Mouse (Mus musculus) layer of hippocampus, adult 2 months (tissue): ENCODE results near the gene Bmp7. TPM values are rescaled to one million over a fixed set of nuclear protein-coding genes. Genes with fewer than 3 reads are reported as not detected.

ENCODE experiments used
- DNase-seq, 2 experiments: peaks; one replicate each; pipeline ENCODE4 v3.0.0; 2022; ENCODE audit warnings: low spot score in 2 of 2
- H3K27ac ChIP-seq: fragments of 200-600 bp; 2 replicates; pipeline ENCODE4 v1.8.1; 2022
- H3K4me3 ChIP-seq: fragments of 200-600 bp; 2 replicates; pipeline ENCODE4 v1.8.1; 2022; ENCODE audit warnings: mild to moderate bottlenecking
- CTCF ChIP-seq: fragments of 200-600 bp; conservative IDR thresholded peaks from 2 replicates; pipeline ENCODE4 v1.8.1; 2022; ENCODE audit warnings: antibody characterized with exemption, mild to moderate bottlenecking, moderate library complexity
- total RNA-seq, 2 experiments: library from RNA; stranded (reverse); gene quantifications; 2 replicates each; pipeline ENCODE4 v1.2.3; 2021

Gene Bmp7
- total RNA-seq, 2 experiments from 2014 or later = 4.2 to 5.7 TPM

DNA sequence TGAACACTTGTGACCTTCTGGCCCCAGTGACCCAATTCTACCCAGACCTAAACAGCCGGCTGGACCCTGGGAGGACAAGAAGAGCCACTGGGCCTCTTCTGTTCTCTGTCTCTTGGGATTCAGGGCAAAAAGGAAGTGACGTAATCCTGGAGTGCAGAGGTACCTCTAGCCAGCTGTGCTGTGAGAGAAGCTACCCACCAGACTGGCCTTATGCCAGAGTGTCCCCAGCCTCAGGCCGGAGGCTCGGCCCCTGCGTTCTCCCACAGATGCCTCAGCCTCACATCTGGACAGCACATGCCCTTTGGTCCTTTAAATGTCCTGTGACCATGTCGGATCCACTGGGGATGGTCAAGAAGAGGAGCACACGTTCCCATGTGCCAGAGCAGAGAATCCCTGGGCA lies 54.3 kb downstream of the Bmp7 start:
- Histone ChIP-seq H3K4me3 (no peak overlapping the region), H3K27ac (no peak overlapping the region)
- no peak for DNase-seq
- TF ChIP-seq CTCF = no peak

DNA sequence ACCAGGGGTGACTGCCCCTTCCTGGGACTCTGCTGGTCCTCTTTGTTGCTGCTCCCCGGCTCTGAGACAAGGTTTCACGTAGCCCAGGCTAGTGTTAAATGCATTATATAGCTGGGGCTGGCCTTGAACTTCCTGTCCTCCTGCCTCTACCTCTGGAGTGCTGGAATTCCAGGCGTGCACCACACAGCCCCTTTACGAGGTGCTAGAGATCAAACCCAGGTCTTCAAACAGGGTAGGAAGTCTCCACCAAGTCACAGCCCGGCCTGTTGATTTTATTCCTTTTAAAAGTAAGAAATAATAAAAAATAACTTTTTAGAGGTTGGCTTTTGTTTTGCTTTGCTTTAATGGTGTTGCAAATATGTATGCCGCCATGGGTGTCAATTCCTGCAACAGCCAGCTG lies 55.5 kb downstream of the Bmp7 start:
- no peak overlapping the region for H3K27ac ChIP-seq
- TF ChIP-seq CTCF = no peak
- no peak for DNase-seq
- no peak overlapping the region for H3K4me3 ChIP-seq

DNA sequence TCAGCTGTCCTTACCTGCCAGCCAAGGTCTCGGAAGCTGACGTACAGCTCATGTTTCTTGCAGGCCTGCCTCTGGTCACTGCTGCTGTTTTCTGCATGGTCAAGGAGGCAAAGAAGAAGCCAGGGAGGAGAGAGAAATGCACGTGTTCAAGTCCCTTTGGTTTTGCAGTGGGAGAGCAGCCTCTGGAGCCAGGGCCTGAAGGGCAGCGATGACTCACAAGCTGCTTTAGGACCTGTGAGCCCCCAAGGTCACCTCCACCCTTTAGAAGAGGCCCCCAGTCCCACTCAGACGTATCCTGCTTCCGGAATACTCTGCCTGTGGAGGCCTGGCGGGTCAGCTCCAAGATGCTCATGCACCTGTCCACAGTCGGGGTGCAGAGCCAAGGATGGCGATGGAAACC lies 64.9 kb downstream of the Bmp7 start:
- no peak for DNase-seq
- no peak overlapping the region for H3K4me3 ChIP-seq
- H3K27ac ChIP-seq = no peak overlapping the region
- TF ChIP-seq CTCF = no peak

DNA sequence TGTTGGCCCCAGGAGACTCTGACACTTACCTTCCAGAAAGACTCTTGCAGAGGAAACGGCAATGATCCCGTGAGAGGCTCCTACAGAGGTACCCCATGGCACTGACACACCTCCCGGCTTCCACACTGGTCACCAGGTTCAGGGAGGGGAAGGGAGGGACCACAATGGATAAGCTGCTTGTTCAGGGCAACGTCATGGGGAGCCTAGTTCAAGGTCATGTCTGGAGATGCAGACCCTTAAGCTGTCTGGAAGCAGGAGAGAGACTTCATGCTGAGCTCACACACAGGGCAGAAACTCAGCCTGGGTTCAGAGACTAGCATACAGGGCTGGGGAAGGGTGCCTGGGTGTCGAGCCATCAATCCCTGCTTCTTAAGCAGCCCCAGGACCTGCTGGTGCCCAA lies 73.8 kb downstream of the Bmp7 start:
- no peak for TF ChIP-seq CTCF
- no peak overlapping the region for H3K27ac ChIP-seq
- DNase-seq = no peak
- H3K4me3 ChIP-seq = no peak overlapping the region

DNA sequence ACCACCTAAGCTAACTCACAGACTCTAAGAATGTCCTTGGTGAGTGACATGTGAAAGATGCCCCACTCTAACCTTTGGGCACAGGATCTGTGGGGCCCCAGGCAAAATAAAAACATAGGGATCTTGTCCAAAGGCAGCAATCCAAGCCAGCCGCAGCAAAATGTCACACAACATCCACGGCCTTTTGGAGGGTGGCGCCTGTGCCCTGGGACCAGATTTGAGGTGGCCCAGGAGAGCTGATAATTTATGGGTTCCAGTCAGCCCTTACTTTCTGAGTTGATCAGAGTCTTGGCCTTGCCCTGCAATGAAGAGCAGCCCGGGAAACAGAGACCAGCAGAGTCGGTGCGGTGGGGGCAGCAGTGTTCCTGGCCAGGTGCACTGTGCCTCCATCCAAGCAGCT lies 75.0 kb downstream of the Bmp7 start:
- no peak for DNase-seq
- no peak for TF ChIP-seq CTCF
- no peak overlapping the region for H3K4me3 ChIP-seq
- no peak overlapping the region for H3K27ac ChIP-seq

DNA sequence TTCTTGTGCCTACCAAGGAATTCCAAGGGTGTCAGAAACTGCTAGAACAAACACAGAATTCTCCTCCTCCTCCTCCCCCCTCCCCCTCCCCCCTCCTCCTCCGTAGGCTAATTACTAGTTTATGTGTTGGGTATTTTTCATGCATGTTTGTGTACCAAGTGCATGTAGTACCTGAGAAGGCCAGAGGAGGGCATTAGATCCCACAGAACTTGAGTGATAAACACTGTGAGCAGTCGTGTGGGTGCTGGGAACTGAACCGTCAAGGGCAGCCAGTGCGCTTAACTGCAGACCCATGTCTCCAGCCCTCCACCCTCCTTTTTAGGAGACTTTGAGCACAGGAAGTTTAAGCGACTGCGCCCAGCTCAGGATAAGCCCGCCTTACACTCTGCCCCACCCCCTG lies 75.6 kb downstream of the Bmp7 start:
- H3K4me3 ChIP-seq = no peak overlapping the region
- no peak overlapping the region for H3K27ac ChIP-seq
- DNase-seq = no peak
- TF ChIP-seq CTCF = peak; percentile 39

DNA sequence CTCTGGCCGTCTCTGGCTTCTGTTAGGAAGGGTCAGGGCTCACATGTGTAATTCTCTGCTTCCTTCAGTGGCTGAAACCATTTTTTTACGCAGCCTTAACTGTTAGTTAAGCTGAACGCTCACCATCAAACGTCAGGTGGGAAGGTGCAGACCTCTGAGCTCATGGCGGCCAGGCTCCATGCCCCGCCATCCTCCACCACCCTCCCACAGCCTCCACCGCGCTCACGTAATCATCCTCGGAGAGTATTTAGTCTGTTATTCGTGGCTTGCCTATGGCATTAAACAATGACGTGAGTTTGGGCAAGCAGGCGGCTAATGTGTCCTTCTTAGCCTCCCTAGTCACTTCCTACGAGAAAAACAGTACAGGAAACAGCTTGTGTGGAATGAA lies 76.7 kb downstream of the Bmp7 start:
- H3K4me3 ChIP-seq = peak overlapping the region; percentile 33

DNA sequence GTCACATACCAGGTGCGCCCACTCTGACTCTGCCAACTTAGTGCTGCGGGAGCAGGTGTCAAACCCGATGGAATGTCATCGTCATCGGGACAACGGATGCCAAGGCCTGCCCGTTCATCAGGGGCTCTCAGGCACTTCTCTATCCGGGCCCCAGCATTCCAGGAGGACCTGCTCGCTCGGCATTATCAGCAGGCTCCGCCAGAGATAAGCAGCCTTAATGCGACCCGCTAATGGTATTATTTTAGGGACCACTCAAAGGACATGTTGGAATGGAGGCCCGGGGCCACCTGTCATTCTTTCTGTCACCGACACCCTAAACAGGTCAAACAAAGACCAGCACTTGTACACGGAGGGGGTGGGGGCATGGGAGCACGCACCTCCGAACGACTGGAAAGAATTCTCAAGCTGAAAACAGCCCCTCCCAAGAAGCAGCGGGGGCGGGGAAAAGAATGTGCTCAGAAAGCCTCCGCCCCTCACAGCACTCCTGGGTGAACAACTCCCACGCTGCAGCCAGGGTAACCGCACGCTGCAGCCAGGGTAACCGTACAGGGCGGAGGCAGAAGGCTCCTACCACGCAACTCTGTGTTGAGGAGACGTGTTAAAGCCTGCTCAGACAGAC lies 77.2 kb downstream of the Bmp7 start:
- Histone ChIP-seq H3K27ac (peak overlapping the region; percentile 86), H3K4me3 (peak overlapping the region; percentile 33)
- TF ChIP-seq CTCF = no peak
- peak; percentile 53 to 60 for DNase-seq

More for the DNA sequence above, 76.7 kb downstream of the Bmp7 start:
- TF ChIP-seq CTCF = no peak
- peak overlapping the region; percentile 86 for H3K27ac ChIP-seq
- DNase-seq = no peak

DNA sequence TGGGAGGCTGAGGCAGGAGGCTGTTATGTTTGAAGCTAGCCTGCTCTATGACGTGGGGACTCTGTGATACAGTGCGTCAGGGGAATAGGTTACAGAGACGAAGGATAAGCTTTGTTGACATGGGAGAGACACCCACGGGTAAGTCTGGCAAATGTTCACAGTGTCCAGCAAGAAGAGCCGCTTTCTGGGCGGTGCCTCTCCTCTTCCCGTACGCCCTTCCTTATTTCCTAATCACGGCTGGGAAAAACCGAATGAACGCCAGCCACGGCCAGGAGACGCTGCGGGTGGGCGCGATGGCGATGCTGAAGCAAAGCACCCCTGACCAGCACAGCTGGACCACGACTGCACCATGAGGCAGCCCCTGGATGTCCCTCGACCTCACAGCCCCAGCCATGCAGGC lies 77.7 kb downstream of the Bmp7 start:
- H3K4me3 ChIP-seq = no peak overlapping the region
- no peak for TF ChIP-seq CTCF
- no peak for DNase-seq
- H3K27ac ChIP-seq = peak overlapping the region; percentile 86

DNA sequence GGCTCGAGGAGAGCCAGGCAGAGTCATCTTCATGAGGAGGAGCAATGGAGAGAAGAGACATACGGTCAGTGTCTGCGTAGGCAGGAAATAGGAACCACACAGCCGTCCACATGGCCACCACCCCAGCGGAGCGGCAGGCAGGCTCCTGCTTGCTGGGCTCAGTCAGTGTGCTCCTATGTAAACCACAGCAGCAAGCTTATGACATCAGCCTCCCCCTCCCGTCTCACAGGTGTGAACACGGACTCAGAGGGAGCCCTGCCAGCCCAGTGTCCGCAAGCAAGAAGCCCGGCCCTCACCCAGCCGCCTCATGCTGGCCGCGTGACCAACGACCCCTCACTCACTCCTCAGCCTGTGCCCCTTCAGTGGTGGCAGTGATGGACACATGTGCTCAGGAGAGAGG lies 78.5 kb downstream of the Bmp7 start:
- no peak overlapping the region for H3K27ac ChIP-seq
- DNase-seq = no peak
- TF ChIP-seq CTCF = no peak
- H3K4me3 ChIP-seq = no peak overlapping the region

DNA sequence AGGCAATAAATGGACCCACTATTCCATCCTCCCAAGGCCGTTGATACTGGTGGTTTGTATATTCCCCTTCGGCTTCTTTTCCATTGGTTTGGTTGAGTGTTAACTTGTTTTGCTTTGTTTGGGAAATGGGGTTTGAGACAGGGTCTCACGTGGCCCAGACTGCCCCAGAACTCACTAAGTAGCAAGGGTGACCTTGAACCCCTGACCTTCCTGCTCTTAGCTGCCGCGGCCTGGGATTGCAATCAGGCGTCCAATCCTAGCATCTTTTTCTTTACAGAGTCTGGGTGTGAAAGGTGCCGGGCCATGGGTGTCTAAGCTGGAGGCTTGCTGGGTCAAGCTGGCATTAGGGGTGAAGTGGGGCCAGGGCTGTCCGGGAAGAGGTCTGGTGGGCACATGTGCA lies 79.5 kb downstream of the Bmp7 start:
- TF ChIP-seq CTCF = no peak
- no peak overlapping the region for H3K27ac ChIP-seq

DNA sequence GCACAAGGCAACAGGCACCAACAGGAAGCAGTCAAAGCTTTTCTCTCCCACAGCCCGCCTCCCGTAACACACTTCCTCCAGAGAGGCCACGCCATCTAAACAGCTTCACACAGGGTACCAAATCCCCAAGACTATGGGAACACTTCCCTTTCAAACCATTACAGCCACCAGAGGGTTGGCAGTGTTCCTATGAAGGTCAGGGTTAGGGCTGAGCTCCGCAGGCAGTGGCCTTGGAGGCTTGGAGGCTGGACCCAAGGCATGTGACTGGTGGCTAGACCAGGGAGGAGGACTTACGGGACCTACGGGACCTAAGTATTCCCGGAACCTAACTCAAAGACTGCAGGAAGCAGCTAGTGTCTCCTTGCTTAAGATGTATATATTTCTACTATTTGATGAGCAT lies 80.0 kb downstream of the Bmp7 start:
- no peak for TF ChIP-seq CTCF
- DNase-seq = no peak
- H3K27ac ChIP-seq = no peak overlapping the region
- no peak overlapping the region for H3K4me3 ChIP-seq

More for the DNA sequence above, 79.5 kb downstream of the Bmp7 start:
- DNase-seq = no peak
- H3K4me3 ChIP-seq = no peak overlapping the region

DNA sequence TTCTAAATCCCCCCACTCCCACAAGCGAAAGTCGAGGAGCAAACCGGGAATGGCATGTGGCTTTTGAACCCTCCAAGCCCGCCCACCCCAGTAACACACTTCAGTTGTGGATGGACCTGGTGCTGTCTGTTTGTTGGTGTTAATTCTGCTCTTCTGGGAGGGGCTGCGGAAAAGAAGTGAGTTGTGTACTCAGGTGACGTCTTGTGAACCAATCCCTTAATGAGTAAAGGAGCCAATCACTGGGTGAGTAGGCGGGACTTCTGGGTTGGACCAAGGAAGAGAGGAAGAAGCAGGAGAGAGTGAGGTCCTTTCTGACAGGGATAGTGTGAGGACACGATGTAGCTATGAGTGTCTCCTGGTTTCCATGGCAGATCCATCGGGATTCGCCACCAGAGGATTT lies 83.1 kb downstream of the Bmp7 start:
- DNase-seq = no peak

DNA sequence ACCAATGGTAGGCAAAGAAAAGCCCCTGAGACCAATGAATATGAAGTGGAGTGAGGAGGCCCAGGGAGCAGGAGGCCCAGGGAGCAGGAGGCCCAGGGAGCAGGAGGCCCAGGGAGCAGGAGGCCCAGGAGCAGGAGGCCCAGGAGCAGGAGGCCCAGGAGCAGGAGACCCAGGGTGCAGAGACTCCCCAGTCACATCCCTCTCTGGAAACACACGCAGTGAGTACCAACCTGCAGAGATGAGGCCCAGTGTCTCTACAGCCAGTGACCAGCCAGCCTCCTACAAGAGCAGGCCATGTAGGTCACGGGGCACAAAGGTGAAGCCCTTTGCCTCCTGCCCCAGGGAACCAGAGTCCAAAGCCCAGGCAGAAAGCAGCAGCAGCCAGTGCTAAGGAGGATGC lies 83.6 kb downstream of the Bmp7 start:
- no peak for DNase-seq
- no peak for TF ChIP-seq CTCF
- Histone ChIP-seq H3K27ac (no peak overlapping the region), H3K4me3 (no peak overlapping the region)

More for the DNA sequence above, 83.1 kb downstream of the Bmp7 start:
- no peak overlapping the region for H3K27ac ChIP-seq
- no peak overlapping the region for H3K4me3 ChIP-seq
- TF ChIP-seq CTCF = no peak

DNA sequence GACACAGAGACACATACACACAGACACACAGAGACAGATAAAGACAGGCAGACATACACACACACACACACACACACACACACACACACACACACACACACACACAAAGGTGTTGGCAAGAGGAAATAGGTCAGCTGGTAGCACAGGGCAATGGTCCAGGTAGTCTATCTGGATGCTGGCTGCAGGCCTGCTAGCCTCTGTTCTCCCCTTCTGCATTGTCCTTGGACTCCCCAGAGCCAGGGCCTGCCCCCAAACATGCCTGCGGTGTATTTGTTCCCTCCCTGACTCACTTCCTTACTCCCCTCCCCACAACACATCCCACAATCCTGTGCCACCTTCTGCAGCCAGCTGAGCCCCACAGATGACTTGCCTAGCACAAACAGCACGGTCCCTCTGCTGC lies 86.0 kb downstream of the Bmp7 start:
- H3K4me3 ChIP-seq = no peak overlapping the region
- no peak for TF ChIP-seq CTCF
- no peak overlapping the region for H3K27ac ChIP-seq
- no peak for DNase-seq
